Mouse (Mus musculus) heart, postnatal 10 days (tissue): ENCODE data around the gene Osbpl8. TPM values are rescaled to one million over a fixed set of nuclear protein-coding genes. Genes with fewer than 3 reads are reported as not detected.
"Not testable (repeated sequence)": the region's sequence is repeated elsewhere in the genome, so short reads cannot be mapped to it uniquely, and the experiment has no call there.

ENCODE experiments used
- DNase-seq, 2 experiments: peaks; one replicate each; pipeline ENCODE4 v3.0.0; 2021
- intact Hi-C: fragments of 180-260 bp; cut with DNase I; formaldehyde crosslinking; loops from one replicate; pipeline ENCODE4 v1.15.1; 2025
- total RNA-seq, 2 experiments: library from RNA; stranded (reverse); gene quantifications; 2 replicates each; pipeline ENCODE4 v1.2.3; 2021

The Osbpl8 gene
- total RNA-seq, 2 experiments from 2014 or later, result 82.1 to 88.1 TPM

DNA sequence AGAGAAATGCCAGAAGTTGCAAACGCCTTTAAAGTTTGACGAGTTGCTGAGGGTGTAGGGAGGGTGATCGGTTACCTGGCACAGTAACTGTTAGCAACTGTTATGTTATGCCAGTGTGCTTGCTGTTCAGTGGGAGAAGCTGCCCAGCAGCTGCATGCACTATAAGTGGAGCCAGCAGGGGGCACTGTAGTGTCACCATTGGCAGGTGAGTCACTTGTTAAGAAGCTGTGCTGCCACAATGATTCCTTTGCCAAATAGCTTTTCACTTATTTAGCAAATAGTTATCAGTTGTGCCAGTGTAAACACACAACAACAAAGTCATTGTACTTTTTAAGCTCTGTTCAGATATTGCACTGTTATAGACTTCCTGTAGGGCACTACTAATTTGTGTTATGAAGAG, 62.0 kb downstream of the Osbpl8 start:
- intact Hi-C loops, result loop anchor here (5.0 to 10.0 kb wide), 6 partner anchors 51 to 728 kb away; partner anchors contain the start of gene Nap1l1
- DNase-seq, result peak; percentile 92 to 95

GRCm38 (mm10) chr10:111232237-111232636, 67.7 kb downstream of the Osbpl8 start:
- DNase-seq, intact Hi-C loops: not testable (repeated sequence)

- DNase-seq, result no peak
- intact Hi-C loops, result no loop called here
These were observed 69.1 kb downstream of the Osbpl8 start for GRCm38 (mm10) chr10:111233476-111234130.

GRCm38 (mm10) chr10:111234450-111235288, 70.1 kb downstream of the Osbpl8 start:
- DNase-seq, result no peak
- intact Hi-C loops, result no loop called here

- no peak for DNase-seq
- intact Hi-C loops, result no loop called here
These were observed 70.7 kb downstream of the Osbpl8 start for GRCm38 (mm10) chr10:111235289-111235570.

DNA sequence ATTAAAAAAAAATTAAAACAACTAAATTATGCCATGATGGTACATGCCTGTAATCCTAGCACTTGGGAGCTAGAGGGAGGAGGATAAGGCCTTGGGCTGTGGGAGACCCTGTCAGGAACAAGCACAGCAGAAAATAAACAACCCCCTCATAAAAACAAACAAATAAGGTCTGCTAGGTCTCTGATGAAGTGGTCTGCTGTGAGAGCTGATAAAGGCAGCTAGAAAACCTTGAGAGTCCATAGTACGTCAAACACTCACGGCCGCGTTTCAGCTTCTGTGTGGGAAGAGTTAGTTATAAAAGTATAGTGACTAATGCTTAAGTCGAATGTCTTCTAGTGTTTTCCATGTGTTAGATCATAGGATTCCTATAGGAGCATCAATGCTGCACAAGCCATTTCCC, 72.9 kb downstream of the Osbpl8 start:
- intact Hi-C loops, result no loop called here
- DNase-seq, result no peak

DNA sequence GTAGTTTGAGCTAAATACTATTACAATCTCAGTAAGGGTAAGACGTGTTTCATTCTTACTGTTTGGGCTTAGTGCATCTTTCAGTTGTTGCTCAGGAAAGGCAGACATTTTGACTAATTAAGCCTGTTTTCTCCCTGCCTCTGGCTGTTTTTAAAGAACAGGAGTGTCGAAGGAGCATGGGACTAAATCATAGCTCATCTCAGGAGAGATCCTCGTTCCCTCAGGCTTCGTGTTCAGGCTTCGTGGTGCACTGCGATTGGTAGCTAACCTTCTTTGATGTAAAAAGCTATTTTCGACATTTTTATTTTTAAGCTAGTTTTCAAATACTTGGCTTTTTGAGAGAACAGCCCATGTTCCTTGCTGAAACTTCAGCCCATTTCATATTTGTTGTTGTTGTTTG, 78.1 kb downstream of the Osbpl8 start:
- intact Hi-C loops, result no loop called here
- DNase-seq, result no peak

- intact Hi-C loops, result no loop called here
- no peak for DNase-seq
These were observed 83.1 kb downstream of the Osbpl8 start for GRCm38 (mm10) chr10:111247609-111248008.

- no peak for DNase-seq
- intact Hi-C loops, result no loop called here
These were observed 83.6 kb downstream of the Osbpl8 start for GRCm38 (mm10) chr10:111248177-111248576.

GRCm38 (mm10) chr10:111250192-111250591, 85.6 kb downstream of the Osbpl8 start:
- DNase-seq, result no peak
- intact Hi-C loops, result no loop called here

DNA sequence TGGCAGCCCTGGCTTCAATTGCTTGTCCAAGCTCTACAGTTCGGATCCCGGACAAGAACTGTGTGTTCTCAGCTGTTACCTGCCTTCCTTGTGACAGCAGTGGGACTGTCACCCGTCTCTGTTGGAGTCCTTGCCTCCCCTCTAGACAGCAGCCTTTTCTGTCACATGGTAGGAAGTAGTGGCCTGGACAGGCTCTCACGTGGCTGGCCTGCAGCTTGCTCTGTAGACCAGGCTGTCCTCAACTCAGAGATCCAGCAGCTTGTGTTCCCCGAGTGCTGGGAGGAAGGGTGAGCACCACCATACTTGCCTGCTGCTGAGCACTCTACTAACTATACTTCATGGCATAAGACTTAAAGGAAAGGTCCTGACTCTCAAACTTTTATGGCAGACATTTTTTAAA, 87.1 kb downstream of the Osbpl8 start:
- intact Hi-C loops, result no loop called here

GRCm38 (mm10) chr10:111255228-111255627, 90.7 kb downstream of the Osbpl8 start:
- DNase-seq, result no peak
- intact Hi-C loops, result no loop called here

More for the DNA sequence above, 87.1 kb downstream of the Osbpl8 start:
- no peak for DNase-seq

DNA sequence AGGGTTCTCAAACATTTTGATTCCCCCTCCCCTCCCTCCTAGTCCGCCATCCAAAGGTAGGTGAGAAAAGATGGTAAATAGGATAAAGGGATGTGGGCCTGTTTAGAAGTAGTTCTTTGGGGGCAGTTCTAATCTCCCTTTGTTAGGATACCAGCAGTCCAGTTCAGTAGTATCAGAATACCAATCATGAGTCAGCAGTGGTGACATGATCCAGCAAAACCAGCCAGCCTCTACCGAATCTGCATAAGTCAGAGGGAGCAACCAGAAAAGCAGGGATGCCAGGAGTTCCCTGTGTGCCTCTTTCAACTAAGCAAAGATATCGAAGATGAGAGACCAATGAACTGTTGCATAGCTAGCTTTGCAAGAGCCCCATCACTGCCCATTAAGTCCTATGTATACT, 91.6 kb downstream of the Osbpl8 start:
- no peak for DNase-seq
- intact Hi-C loops, result no loop called here

GRCm38 (mm10) chr10:111257358-111257757, 92.8 kb downstream of the Osbpl8 start:
- intact Hi-C loops, result no loop called here
- DNase-seq, result no peak

DNA sequence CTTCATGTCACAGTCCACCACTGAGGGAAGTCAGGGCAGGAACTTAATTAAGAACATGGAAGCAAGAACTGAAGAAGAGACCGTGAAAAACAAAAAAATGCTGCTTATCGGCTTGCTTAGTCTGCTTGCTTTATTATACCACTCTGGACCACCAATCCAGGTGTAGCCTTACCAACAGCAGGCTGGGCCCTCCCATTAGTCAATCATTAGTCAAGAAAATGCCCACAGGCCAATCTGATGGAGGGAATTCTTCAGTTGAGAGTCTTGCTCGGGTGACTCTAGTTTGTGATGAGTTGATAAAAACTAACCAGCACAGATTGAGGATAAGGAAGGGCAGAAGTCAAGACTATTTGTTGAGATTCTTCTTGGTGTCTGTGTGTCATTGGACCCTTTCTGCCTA, 93.7 kb downstream of the Osbpl8 start:
- no peak for DNase-seq
- intact Hi-C loops, result no loop called here

DNA sequence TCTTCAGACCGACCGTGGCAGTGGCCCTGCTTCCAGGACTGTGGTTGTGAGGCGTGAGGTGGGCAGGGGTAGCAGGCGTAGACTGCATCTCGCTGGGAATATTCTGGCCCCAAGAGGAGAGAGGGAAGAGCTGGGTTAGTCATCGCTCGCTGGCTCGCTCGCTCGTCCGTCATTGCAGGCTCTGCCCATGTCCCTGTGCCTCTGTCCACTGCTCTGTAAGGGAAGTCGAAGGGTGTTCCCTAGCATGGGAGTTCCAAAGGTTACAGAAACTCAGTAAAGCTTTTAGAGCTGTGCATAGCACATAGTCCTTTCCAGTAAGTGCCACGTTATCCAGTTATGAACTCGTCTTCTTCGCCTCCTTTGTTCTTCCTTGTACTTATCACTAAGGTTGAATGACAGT, 107.1 kb downstream of the Osbpl8 start:
- DNase-seq, result peak; percentile 31 to 32
- intact Hi-C loops, result loop anchor here (5.0 kb wide), 1 partner anchor 164 kb away; no protein-coding TSS in a partner anchor

DNA sequence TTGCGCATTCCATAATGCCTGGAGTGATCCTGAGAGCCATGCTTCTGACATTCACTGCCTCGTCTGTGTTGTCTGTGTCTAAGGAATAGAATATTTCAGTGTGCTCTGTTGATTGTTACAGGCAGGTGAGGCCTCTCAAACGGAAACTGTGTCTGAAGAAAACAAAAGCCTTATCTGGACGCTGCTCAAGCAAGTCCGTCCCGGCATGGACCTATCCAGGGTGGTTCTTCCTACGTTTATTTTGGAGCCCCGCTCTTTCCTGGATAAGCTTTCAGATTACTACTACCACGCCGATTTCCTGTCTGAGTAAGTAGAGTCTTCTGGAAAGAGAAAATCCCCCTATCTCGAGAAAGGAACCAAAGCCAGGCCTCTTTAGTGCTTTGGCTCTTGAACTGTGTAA, 108.4 kb downstream of the Osbpl8 start:
- DNase-seq, result peak in 1 of 2 experiments; percentile 15
- intact Hi-C loops, result loop anchor here (5.0 kb wide), 1 partner anchor 166 kb away; no protein-coding TSS in a partner anchor

GRCm38 (mm10) chr10:111273463-111274088, 109.0 kb downstream of the Osbpl8 start:
- intact Hi-C loops, result loop anchor here (5.0 kb wide), 1 partner anchor 166 kb away; no protein-coding TSS in a partner anchor
- peak in 1 of 2 experiments; percentile 12 for DNase-seq

GRCm38 (mm10) chr10:111275822-111276221, 111.3 kb downstream of the Osbpl8 start:
- intact Hi-C loops, result loop anchor here (5.0 kb wide), 1 partner anchor 49 kb away; no protein-coding TSS in a partner anchor
- DNase-seq, result no peak

GRCm38 (mm10) chr10:111297631-111298030, 133.1 kb downstream of the Osbpl8 start:
- peak in 1 of 2 experiments; percentile 7 for DNase-seq
- intact Hi-C loops, result loop anchor here (2.0 to 5.0 kb wide), 2 partner anchors 175 to 675 kb away; partner anchors contain the start of genes Krr1 and Nap1l1
